Mouse (Mus musculus): ENCODE results near the gene Rngtt. TPM values are rescaled to one million over a fixed set of nuclear protein-coding genes. Genes with fewer than 3 reads are reported as not detected.

Rngtt gene
- polyA plus RNA-seq, 1 experiment from 2014 or later = 23.6 TPM

DNA sequence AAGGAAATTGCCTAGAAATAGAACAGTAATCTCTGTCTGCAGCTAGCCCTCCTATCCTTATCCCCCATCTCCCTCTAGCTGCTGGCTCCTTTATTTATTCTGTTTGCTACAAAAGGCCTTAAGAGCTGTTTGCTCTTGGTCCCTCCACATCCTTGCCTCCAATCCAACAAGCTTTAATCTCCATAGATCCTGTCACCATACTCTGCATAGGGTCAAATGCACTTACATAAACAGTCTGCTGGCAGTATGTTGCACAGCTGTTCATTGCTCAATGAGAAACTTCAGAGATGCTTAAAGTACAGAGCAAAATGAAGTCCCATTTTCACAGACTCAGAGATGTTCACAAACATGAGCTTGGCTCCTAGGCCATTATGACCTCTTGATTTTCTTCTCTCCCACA is 196.5 kb downstream of the Rngtt start:
- Histone ChIP-seq H3K36me3 (peaks cover 29% of the 10 kb centered on the region), H3K9ac (no peak overlapping the region), H3K9me3 (replicated peaks) (no peaks in the 10 kb centered on the region), H3K27ac (no peak overlapping the region), H3K27me3 (replicated peaks) (no peaks in the 10 kb centered on the region), H3K4me3 (no peak overlapping the region), H3K4me1 (no peaks in the 10 kb centered on the region), H3K4me2 (no peak overlapping the region)
- ATAC-seq = no peak

DNA sequence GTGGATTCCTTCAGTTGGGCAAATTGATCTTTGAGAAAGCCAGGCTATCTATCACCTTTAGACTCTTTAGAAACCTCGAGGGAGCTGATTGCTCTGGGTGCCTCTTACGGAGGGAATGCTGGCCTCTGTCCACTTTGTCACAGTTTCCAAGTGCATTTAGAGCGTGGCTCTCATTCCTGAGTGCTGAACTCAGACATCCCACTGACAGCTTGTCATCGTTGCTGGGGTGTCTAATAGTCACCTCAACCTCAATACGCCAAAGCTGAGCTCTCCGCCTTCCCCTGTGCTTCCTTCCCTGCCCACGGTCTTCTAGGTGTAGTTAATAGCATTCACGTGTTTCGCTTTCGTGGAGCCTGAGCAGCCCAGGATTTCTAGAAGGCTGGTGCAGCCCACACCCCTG is 200.4 kb downstream of the Rngtt start:
- no peak overlapping the region for H3K9ac ChIP-seq
- H3K36me3 ChIP-seq = no peaks in the 10 kb centered on the region
- H3K4me3 ChIP-seq = no peak overlapping the region
- WGBS (ENCODE audit: insufficient replicate concordance) = 76% methylated on average over 10 of the region's 10 CpGs
- H3K4me1 ChIP-seq = no peaks in the 10 kb centered on the region
- no peak overlapping the region for H3K27ac ChIP-seq
- H3K4me2 ChIP-seq = no peak overlapping the region
- H3K9me3 ChIP-seq (replicated peaks) = no peaks in the 10 kb centered on the region
- no peaks in the 10 kb centered on the region for H3K27me3 ChIP-seq (replicated peaks)
- no peak for ATAC-seq

GRCm38 (mm10) chr4:33513421-33513820 is 203.3 kb downstream of the Rngtt start:
- Histone ChIP-seq H3K27ac (no peak overlapping the region), H3K36me3 (no peaks in the 10 kb centered on the region), H3K9me3 (replicated peaks) (no peaks in the 10 kb centered on the region), H3K4me1 (no peaks in the 10 kb centered on the region), H3K4me2 (no peak overlapping the region), H3K4me3 (no peak overlapping the region), H3K27me3 (replicated peaks) (no peaks in the 10 kb centered on the region), H3K9ac (no peak overlapping the region)
- 23% methylated on average over 3 of the region's 3 CpGs for WGBS (ENCODE audit: insufficient replicate concordance)
- ATAC-seq = no peak

DNA sequence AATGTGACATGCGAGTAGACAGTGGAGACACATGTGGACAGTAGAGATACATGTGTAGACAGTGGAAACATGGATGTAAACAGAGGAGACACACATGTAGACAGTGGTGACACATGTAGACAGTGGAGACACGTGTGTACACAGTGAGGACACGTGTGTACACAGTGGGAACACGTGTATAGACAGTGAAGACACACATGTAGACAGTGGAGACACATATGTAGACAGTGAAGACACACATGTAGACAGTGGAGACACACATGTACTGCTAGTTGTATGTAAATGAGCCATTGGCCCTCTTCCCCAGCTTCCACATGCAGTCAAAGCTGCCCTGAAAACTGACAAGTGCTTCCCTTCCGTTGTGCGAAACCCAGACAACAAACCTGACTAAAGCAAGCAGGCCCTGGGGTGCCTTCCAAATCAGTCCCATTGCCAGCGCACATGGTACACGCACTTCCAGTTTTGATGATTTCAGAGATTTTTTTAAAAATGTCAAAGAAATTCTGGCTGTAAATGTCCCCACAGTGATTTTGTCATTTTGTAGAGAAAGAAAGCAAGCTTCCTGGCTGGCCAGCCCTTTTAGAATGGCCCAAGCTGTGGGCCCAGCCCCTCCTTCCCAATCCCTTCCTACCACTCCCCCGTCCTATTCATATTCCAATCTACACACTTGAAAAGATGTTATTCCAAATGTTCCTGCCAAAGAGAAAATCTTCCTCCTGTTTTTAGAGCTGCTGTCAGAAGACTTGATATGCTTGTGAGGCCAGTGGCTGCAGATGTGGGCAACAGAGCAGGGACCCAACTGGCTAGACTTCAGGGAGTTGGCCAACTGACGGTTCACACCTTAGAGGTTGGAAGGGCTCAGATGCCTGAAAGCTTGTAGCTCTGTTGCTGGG is 204.2 kb downstream of the Rngtt start:
- ATAC-seq = no peak
- WGBS (ENCODE audit: insufficient replicate concordance) = 74% methylated on average over 10 of the region's 10 CpGs
- no peaks in the 10 kb centered on the region for H3K36me3 ChIP-seq
- no peak overlapping the region for H3K4me3 ChIP-seq
- H3K27ac ChIP-seq = no peak overlapping the region
- no peak overlapping the region for H3K4me2 ChIP-seq
- no peaks in the 10 kb centered on the region for H3K27me3 ChIP-seq (replicated peaks)
- no peaks in the 10 kb centered on the region for H3K4me1 ChIP-seq
- H3K9me3 ChIP-seq (replicated peaks) = no peaks in the 10 kb centered on the region
- H3K9ac ChIP-seq = no peak overlapping the region

GRCm38 (mm10) chr4:33520196-33520595 is 210.1 kb downstream of the Rngtt start:
- 75% methylated on average over 7 of the region's 7 CpGs for WGBS (ENCODE audit: insufficient replicate concordance)
- Histone ChIP-seq H3K27ac (no peak overlapping the region), H3K9me3 (replicated peaks) (no peaks in the 10 kb centered on the region)

DNA sequence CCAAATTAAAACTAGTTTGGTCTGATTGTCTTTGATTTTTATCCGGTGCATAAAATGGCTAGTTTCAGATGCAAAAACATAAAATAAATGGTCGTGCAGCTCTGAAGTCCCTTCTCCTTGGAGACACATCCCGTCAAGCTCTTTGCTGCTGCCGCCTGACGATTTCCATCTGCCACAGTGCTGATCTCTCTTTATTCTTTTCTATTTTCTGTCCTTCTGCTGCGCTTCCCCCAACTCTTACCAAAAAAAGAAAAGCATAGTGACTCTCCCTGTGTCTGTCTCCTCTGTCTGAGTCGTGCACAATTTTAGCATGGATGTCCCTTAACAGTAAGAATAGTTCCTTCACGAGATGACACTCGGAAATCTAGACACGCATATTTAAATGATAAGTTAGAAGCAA is 210.8 kb downstream of the Rngtt start:
- no peak overlapping the region for H3K4me3 ChIP-seq
- no peaks in the 10 kb centered on the region for H3K36me3 ChIP-seq
- H3K4me2 ChIP-seq = no peak overlapping the region
- H3K27me3 ChIP-seq (replicated peaks) = no peaks in the 10 kb centered on the region
- WGBS (ENCODE audit: insufficient replicate concordance) = 70% methylated on average over 10 of the region's 10 CpGs
- H3K4me1 ChIP-seq = no peaks in the 10 kb centered on the region
- ATAC-seq = no peak
- no peak overlapping the region for H3K27ac ChIP-seq
- H3K9me3 ChIP-seq (replicated peaks) = no peaks in the 10 kb centered on the region
- H3K9ac ChIP-seq = no peak overlapping the region

More at GRCm38 (mm10) chr4:33520196-33520595, 210.1 kb downstream of the Rngtt start:
- Histone ChIP-seq H3K27me3 (replicated peaks) (no peaks in the 10 kb centered on the region), H3K4me2 (no peak overlapping the region), H3K36me3 (no peaks in the 10 kb centered on the region), H3K9ac (no peak overlapping the region), H3K4me3 (no peak overlapping the region), H3K4me1 (no peaks in the 10 kb centered on the region)
- ATAC-seq = no peak

DNA sequence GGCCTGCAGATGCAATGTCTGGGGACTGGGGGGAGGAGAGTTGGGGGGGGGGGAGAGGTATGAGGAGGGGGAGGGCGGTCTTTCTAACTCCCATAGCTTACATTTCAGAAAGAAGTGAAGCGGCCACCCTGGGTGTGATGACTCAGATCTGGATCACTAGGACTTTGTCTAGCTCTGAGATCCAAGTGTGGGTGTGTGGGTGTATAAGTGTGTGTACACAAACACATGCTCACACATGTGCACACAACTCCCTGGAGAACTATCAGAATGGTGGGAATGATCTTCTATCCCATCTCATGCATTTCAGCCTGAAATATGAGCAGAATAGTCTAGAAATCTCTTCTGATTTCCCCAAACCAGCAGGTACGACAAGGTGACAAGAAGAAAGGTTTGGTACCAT is 213.7 kb downstream of the Rngtt start:
- Histone ChIP-seq H3K36me3 (no peaks in the 10 kb centered on the region), H3K4me1 (no peaks in the 10 kb centered on the region), H3K9ac (no peak overlapping the region), H3K4me2 (no peak overlapping the region), H3K4me3 (no peak overlapping the region), H3K27me3 (replicated peaks) (0 out of 2 replicates have a peak, but pooled peaks cover 2% of the 10 kb centered on the region), H3K27ac (no peak overlapping the region), H3K9me3 (replicated peaks) (no peaks in the 10 kb centered on the region)
- WGBS (ENCODE audit: insufficient replicate concordance) = 64% methylated on average over 3 of the region's 3 CpGs
- no peak for ATAC-seq

GRCm38 (mm10) chr4:33524481-33525141 is 214.5 kb downstream of the Rngtt start:
- 75% methylated on average over 10 of the region's 10 CpGs for WGBS (ENCODE audit: insufficient replicate concordance)
- H3K27me3 ChIP-seq (replicated peaks) = 0 out of 2 replicates have a peak, but pooled peaks cover 2% of the 10 kb centered on the region
- no peaks in the 10 kb centered on the region for H3K36me3 ChIP-seq
- H3K4me3 ChIP-seq = no peak overlapping the region
- H3K9ac ChIP-seq = no peak overlapping the region
- no peak for ATAC-seq
- H3K27ac ChIP-seq = no peak overlapping the region
- H3K4me1 ChIP-seq = no peaks in the 10 kb centered on the region
- H3K9me3 ChIP-seq (replicated peaks) = no peaks in the 10 kb centered on the region
- no peak overlapping the region for H3K4me2 ChIP-seq

DNA sequence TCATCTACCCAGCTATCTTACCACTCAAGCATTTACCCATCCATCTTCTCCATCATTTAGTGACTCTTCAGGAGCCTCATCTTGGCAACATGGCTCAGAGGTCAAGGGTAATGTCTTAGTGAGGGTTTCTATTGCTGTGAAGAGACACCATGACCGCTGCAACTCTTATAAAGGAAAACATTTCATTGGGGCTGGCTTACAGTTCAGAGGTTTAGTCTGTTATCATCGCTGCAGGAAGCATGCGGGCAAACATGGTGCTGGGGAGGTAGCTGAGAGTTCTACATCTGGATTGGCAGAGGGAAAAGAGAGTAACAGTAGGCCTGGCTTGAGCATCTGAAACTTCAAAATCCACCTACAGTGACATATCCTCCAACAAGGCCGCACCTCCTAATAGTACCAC is 215.2 kb downstream of the Rngtt start:
- WGBS (ENCODE audit: insufficient replicate concordance) = 73% methylated on average over 4 of the region's 4 CpGs
- Histone ChIP-seq H3K4me1 (no peaks in the 10 kb centered on the region), H3K9me3 (replicated peaks) (no peaks in the 10 kb centered on the region), H3K4me3 (no peak overlapping the region), H3K4me2 (no peak overlapping the region), H3K36me3 (no peaks in the 10 kb centered on the region), H3K27me3 (replicated peaks) (0 out of 2 replicates have a peak, but pooled peaks cover 2% of the 10 kb centered on the region), H3K9ac (no peak overlapping the region), H3K27ac (no peak overlapping the region)
- no peak for ATAC-seq

DNA sequence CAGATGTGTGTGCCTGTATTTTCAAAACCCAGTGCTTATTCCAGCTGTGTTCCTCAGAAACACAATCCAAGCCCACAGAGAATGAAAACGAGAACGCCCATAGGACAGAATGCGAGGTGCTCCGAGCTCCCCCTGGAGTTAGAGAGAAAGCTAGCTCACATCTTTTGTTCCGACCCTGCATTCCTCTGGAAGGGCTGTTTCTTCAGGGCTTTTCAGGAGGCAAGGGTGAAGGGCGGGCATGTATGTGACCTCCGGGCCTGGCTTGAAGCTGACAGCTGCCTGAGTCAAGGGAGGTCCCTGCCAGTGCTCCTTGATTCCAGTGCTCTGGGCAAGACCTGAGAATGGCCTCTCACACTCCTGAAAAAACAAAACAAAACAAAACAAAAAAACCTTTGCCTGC is 216.0 kb downstream of the Rngtt start:
- Histone ChIP-seq H3K27me3 (replicated peaks) (0 out of 2 replicates have a peak, but pooled peaks cover 2% of the 10 kb centered on the region), H3K36me3 (no peaks in the 10 kb centered on the region), H3K4me2 (no peak overlapping the region), H3K4me3 (no peak overlapping the region), H3K27ac (no peak overlapping the region), H3K9ac (no peak overlapping the region), H3K4me1 (no peaks in the 10 kb centered on the region), H3K9me3 (replicated peaks) (no peaks in the 10 kb centered on the region)
- WGBS (ENCODE audit: insufficient replicate concordance) = 51% methylated on average over 7 of the region's 7 CpGs
- ATAC-seq = no peak

- Histone ChIP-seq H3K4me1 (no peaks in the 10 kb centered on the region), H3K27ac (no peak overlapping the region), H3K4me3 (no peak overlapping the region), H3K27me3 (replicated peaks) (0 out of 2 replicates have a peak, but pooled peaks cover 2% of the 10 kb centered on the region), H3K36me3 (no peaks in the 10 kb centered on the region), H3K9me3 (replicated peaks) (no peaks in the 10 kb centered on the region), H3K9ac (no peak overlapping the region), H3K4me2 (no peak overlapping the region)
- ATAC-seq = no peak
- WGBS (ENCODE audit: insufficient replicate concordance) = 46% methylated on average over 9 of the region's 9 CpGs
These were observed 216.6 kb downstream of the Rngtt start for GRCm38 (mm10) chr4:33526675-33527074.

DNA sequence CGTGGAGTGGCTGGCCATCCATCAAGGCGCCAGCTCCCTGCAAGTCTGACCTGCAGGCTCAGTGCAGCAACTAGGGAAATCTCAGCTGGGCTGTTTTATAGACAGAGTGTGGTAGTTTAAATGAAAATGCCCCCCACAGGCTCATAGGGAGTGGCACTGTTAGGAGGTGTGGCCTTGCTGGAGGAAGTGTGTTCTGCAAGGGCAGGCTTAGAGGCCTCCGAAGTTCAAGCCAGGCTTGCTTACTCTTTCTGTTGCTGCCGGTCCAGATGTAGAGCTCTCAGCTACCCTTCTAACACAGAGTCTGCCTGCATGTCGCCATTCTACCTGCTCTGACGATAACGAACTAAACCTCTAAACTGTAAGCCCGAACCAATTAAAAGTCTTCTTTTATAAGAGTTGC is 222.5 kb downstream of the Rngtt start:
- no peak for ATAC-seq
- Histone ChIP-seq H3K9ac (no peak overlapping the region), H3K36me3 (no peaks in the 10 kb centered on the region), H3K27me3 (replicated peaks) (no peaks in the 10 kb centered on the region), H3K4me3 (no peak overlapping the region), H3K27ac (no peak overlapping the region), H3K9me3 (replicated peaks) (no peaks in the 10 kb centered on the region), H3K4me2 (no peak overlapping the region), H3K4me1 (no peaks in the 10 kb centered on the region)
- 70% methylated on average over 8 of the region's 8 CpGs for WGBS (ENCODE audit: insufficient replicate concordance)
